Mouse (Mus musculus): ENCODE results near the gene Trabd2b. TPM values are rescaled to one million over a fixed set of nuclear protein-coding genes. Genes with fewer than 3 reads are reported as not detected.
A peak's percentile ranks its signal among the peaks of the same experiment; 100 is the strongest.

Gene Trabd2b
- total and polyA plus RNA-seq, 3 experiments: 29.1 to 69.8 (median 60.1) TPM

DNA sequence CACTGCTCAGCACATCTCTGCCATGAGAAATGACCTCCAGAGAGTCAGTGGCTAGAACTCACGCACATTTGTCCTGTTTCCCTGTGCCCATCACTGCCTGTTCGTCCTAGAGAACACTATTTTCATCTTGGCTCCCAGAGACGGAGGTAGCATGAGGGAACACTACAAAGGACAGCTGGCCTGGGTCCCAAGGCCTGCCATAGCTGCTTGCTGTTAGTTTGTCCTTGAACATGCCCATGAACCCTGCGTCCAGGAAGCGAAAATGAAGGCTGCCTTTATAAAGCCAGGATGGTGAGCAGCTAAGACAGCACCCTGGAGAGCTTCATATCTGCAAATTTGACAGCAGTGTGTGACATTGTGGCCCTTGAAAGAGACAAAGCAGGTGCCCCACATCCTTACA lies 216.4 kb downstream of the Trabd2b start:
- TF ChIP-seq POLR2A (IDR thresholded peaks at IDR 0.05; ENCODE audit: insufficient read depth, low read depth, low read length) (no peak), EP300 (IDR thresholded peaks at IDR 0.05; ENCODE audit: insufficient read depth, low read depth, low read length) (0 out of 2 replicates have a peak, but pooled peaks have one; percentile 53), CTCF (IDR thresholded peaks at IDR 0.05) (no peak)
- 60% methylated on average over 5 of the region's 5 CpGs for WGBS
- intact Hi-C loops (cut with DNase I): loop anchor here (5.0 kb wide), 1 partner anchor 161 kb away; no protein-coding TSS in a partner anchor
- no peaks in the 10 kb centered on the region for H3K27me3 ChIP-seq (ENCODE audit: control insufficient read depth, insufficient read depth, low read length)
- no peaks in the 10 kb centered on the region for H3K79me2 ChIP-seq (replicated peaks; ENCODE audit: control insufficient read depth, insufficient read depth, low read length)
- no peaks in the 10 kb centered on the region for H3K36me3 ChIP-seq (ENCODE audit: control insufficient read depth, insufficient read depth, low read length)
- peaks cover 5% of the 10 kb centered on the region for H3K4me1 ChIP-seq (ENCODE audit: control insufficient read depth, insufficient read depth, low read length)
- H3K4me3 ChIP-seq: no peak overlapping the region
- peak; percentile 54 to 75 for DNase-seq
- H3K27ac ChIP-seq: peak overlapping the region; percentile 66
- H3K9ac ChIP-seq (ENCODE audit: low read depth, low read length): no peak overlapping the region

- H3K4me1 ChIP-seq (ENCODE audit: control insufficient read depth, insufficient read depth, low read length): peaks cover 5% of the 10 kb centered on the region
- no peak overlapping the region for H3K27ac ChIP-seq
- TF ChIP-seq POLR2A (IDR thresholded peaks at IDR 0.05; ENCODE audit: insufficient read depth, low read depth, low read length) (no peak), CTCF (IDR thresholded peaks at IDR 0.05) (no peak), EP300 (IDR thresholded peaks at IDR 0.05; ENCODE audit: insufficient read depth, low read depth, low read length) (no peak)
- H3K36me3 ChIP-seq (ENCODE audit: control insufficient read depth, insufficient read depth, low read length): no peaks in the 10 kb centered on the region
- no peaks in the 10 kb centered on the region for H3K79me2 ChIP-seq (replicated peaks; ENCODE audit: control insufficient read depth, insufficient read depth, low read length)
- H3K9ac ChIP-seq (ENCODE audit: low read depth, low read length): no peak overlapping the region
- 59% methylated on average over 3 of the region's 3 CpGs for WGBS
- H3K27me3 ChIP-seq (ENCODE audit: control insufficient read depth, insufficient read depth, low read length): no peaks in the 10 kb centered on the region
- no peak overlapping the region for H3K4me3 ChIP-seq
- intact Hi-C loops (cut with DNase I): loop anchor here (5.0 kb wide), 1 partner anchor 162 kb away; no protein-coding TSS in a partner anchor
- no peak for DNase-seq
These were observed 217.8 kb downstream of the Trabd2b start for GRCm38 (mm10) chr4:114624114-114624910.

DNA sequence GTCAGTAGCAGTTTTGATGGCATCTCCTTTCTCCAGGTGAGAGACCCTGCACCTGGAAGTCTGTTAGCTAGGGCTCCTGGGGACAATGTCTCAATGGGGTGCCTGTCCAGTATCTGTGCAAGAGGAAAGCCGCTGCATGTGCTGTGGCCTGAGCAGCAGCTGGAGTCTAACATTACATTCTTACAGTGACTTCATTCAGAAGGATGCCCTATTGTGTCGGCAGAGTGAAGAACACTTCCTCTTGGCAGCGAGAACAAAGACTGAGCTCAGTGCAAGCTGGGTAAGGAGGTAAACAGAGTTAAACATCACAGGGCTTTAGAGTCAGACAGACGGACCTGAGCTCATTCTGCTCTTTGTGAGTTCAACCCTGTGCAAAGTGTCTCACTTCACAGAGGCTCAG lies 218.8 kb downstream of the Trabd2b start:
- H3K4me3 ChIP-seq: no peak overlapping the region
- no peaks in the 10 kb centered on the region for H3K36me3 ChIP-seq (ENCODE audit: control insufficient read depth, insufficient read depth, low read length)
- H3K27me3 ChIP-seq (ENCODE audit: control insufficient read depth, insufficient read depth, low read length): no peaks in the 10 kb centered on the region
- H3K79me2 ChIP-seq (replicated peaks; ENCODE audit: control insufficient read depth, insufficient read depth, low read length): no peaks in the 10 kb centered on the region
- no peak overlapping the region for H3K27ac ChIP-seq
- no peak overlapping the region for H3K9ac ChIP-seq (ENCODE audit: low read depth, low read length)
- no peak for TF ChIP-seq CTCF (IDR thresholded peaks at IDR 0.05)
- no peak for TF ChIP-seq POLR2A (IDR thresholded peaks at IDR 0.05; ENCODE audit: insufficient read depth, low read depth, low read length)
- no peak for TF ChIP-seq EP300 (IDR thresholded peaks at IDR 0.05; ENCODE audit: insufficient read depth, low read depth, low read length)
- intact Hi-C loops (cut with DNase I): no loop called here
- WGBS: 46% methylated on average over 4 of the region's 4 CpGs
- no peak for DNase-seq
- peaks cover 5% of the 10 kb centered on the region for H3K4me1 ChIP-seq (ENCODE audit: control insufficient read depth, insufficient read depth, low read length)

- H3K27me3 ChIP-seq (ENCODE audit: control insufficient read depth, insufficient read depth, low read length): no peaks in the 10 kb centered on the region
These were observed 219.4 kb downstream of the Trabd2b start for GRCm38 (mm10) chr4:114625920-114626319.

GRCm38 (mm10) chr4:114627674-114628293 lies 221.3 kb downstream of the Trabd2b start:
- WGBS: 72% methylated on average over 7 of the region's 7 CpGs
- no peaks in the 10 kb centered on the region for H3K27me3 ChIP-seq (ENCODE audit: control insufficient read depth, insufficient read depth, low read length)
- no peak overlapping the region for H3K4me3 ChIP-seq
- no peak overlapping the region for H3K9ac ChIP-seq (ENCODE audit: low read depth, low read length)
- no peaks in the 10 kb centered on the region for H3K79me2 ChIP-seq (replicated peaks; ENCODE audit: control insufficient read depth, insufficient read depth, low read length)
- DNase-seq: no peak
- H3K36me3 ChIP-seq (ENCODE audit: control insufficient read depth, insufficient read depth, low read length): no peaks in the 10 kb centered on the region
- H3K27ac ChIP-seq: no peak overlapping the region
- TF ChIP-seq EP300 (IDR thresholded peaks at IDR 0.05; ENCODE audit: insufficient read depth, low read depth, low read length): no peak
- TF ChIP-seq POLR2A (IDR thresholded peaks at IDR 0.05; ENCODE audit: insufficient read depth, low read depth, low read length): no peak
- no peak for TF ChIP-seq CTCF (IDR thresholded peaks at IDR 0.05)
- intact Hi-C loops (cut with DNase I): no loop called here
- peaks cover 5% of the 10 kb centered on the region for H3K4me1 ChIP-seq (ENCODE audit: control insufficient read depth, insufficient read depth, low read length)

More at GRCm38 (mm10) chr4:114625920-114626319, 219.4 kb downstream of the Trabd2b start:
- Histone ChIP-seq H3K4me3 (no peak overlapping the region), H3K4me1 (ENCODE audit: control insufficient read depth, insufficient read depth, low read length) (peaks cover 5% of the 10 kb centered on the region), H3K27ac (no peak overlapping the region), H3K79me2 (replicated peaks; ENCODE audit: control insufficient read depth, insufficient read depth, low read length) (no peaks in the 10 kb centered on the region), H3K36me3 (ENCODE audit: control insufficient read depth, insufficient read depth, low read length) (no peaks in the 10 kb centered on the region), H3K9ac (ENCODE audit: low read depth, low read length) (no peak overlapping the region)
- no peak for DNase-seq
- intact Hi-C loops (cut with DNase I): no loop called here
- TF ChIP-seq EP300 (IDR thresholded peaks at IDR 0.05; ENCODE audit: insufficient read depth, low read depth, low read length): no peak
- TF ChIP-seq CTCF (IDR thresholded peaks at IDR 0.05): no peak
- TF ChIP-seq POLR2A (IDR thresholded peaks at IDR 0.05; ENCODE audit: insufficient read depth, low read depth, low read length): no peak
- 78% methylated on average over 3 of the region's 3 CpGs for WGBS

GRCm38 (mm10) chr4:114635889-114636288 lies 229.4 kb downstream of the Trabd2b start:
- Histone ChIP-seq H3K9ac (ENCODE audit: low read depth, low read length) (no peak overlapping the region), H3K27me3 (ENCODE audit: control insufficient read depth, insufficient read depth, low read length) (no peaks in the 10 kb centered on the region), H3K4me1 (ENCODE audit: control insufficient read depth, insufficient read depth, low read length) (peaks cover 2% of the 10 kb centered on the region), H3K36me3 (ENCODE audit: control insufficient read depth, insufficient read depth, low read length) (no peaks in the 10 kb centered on the region), H3K79me2 (replicated peaks; ENCODE audit: control insufficient read depth, insufficient read depth, low read length) (no peaks in the 10 kb centered on the region), H3K4me3 (no peak overlapping the region), H3K27ac (no peak overlapping the region)
- 23% methylated on average over 5 of the region's 5 CpGs for whole genome bisulfite sequencing
- TF ChIP-seq CTCF (IDR thresholded peaks at IDR 0.05) (peak; percentile 82), POLR2A (IDR thresholded peaks at IDR 0.05; ENCODE audit: insufficient read depth, low read depth, low read length) (no peak), EP300 (IDR thresholded peaks at IDR 0.05; ENCODE audit: insufficient read depth, low read depth, low read length) (0 out of 2 replicates have a peak, but pooled peaks have one; percentile 52)
- DNase-seq: peak; percentile 69 to 79
- intact Hi-C loops (cut with DNase I): loop anchor here (1.0 to 2.0 kb wide), 3 partner anchors 231 to 335 kb away; no protein-coding TSS in a partner anchor

All from heart, adult 2 months (tissue).